In genomic region chr16:23013786-23014185, GRCm38 (mm10) we compare ENCODE assay signal across 11 mouse cellular contexts. TPM values are rescaled to one million over a fixed set of nuclear protein-coding genes. Genes with fewer than 3 reads are reported as not detected.
"Had no signal": no experiment of that assay in that cellular context is flagged by ENCODE, and none has a peak within 500 bp of the region (broad histone marks: within the 10 kb centered on the region; RNA-seq: fewer than 3 reads in every experiment).

No protein-coding gene starts in this region.

RNA-seq across cellular contexts. Expression of gene Kng2, which starts 15.5 kb away (rescaled TPM):
- polyA plus RNA-seq: heart, embryonic 13.5 days; heart, embryonic 14.5 days; hindbrain, embryonic 10.5 days; hindbrain, embryonic 11.5 days; hindbrain, embryonic 12.5 days; hindbrain, embryonic 15.5 days; inflammation-experienced regulatory T-cells, adult 6 months; intestine, embryonic 14.5 days had no signal

RNA-seq across cellular contexts. Expression of gene Kng1, which starts 43.9 kb away (rescaled TPM):
- polyA plus RNA-seq: heart, embryonic 14.5 days; hindbrain, embryonic 10.5 days; hindbrain, embryonic 11.5 days; hindbrain, embryonic 12.5 days; hindbrain, embryonic 13.5 days; hindbrain, embryonic 14.5 days; inflammation-experienced regulatory T-cells, adult 6 months; intestine, embryonic 14.5 days; large intestine, adult 2 months had no signal
